Mouse (Mus musculus): ENCODE measurements around the gene 4930451I11Rik. TPM values are rescaled to one million over a fixed set of nuclear protein-coding genes. Genes with fewer than 3 reads are reported as not detected.
A peak's percentile ranks its signal among the peaks of the same experiment; 100 is the strongest.

The 4930451I11Rik gene
- polyA plus RNA-seq, 1 experiment from 2014 or later: not detected

DNA sequence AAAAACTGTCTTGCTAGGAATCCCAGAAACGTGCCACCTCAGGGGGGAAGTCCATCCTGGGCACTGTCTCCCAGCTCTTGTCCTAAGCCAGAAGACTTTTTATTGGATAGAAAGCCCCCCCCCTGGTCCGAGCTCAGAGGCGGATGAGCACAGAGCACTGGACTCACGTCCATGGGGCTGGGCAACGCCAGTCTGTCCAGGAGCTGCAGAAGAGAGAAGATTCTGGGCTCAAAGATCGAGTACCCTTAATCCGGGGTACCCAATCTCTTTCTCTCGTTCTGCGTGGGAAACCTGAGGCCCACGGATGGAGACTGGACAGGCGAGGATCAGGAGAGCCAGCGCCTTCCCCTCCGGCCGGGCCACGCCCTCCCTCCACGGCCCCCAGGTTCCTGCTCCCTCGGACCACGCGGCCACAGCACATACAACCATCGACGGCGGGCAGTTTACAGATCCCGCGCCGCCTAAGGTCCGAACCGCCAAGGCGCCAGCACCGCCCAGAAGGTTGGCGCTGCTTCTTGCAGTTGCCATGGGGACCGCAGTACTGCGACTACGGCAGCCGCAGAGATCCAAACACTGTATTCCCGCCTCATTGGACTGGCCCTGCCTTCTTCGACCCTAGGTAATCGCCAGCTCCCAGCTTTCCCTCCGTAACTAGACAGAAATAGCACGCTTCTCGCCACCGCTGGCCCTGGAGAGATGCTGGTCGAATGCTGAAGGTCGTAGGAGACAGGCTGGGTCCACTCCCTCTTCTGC, 22.6 kb downstream of the 4930451I11Rik start:
- peak; percentile 92 for ATAC-seq (ENCODE audit: low read depth)

DNA sequence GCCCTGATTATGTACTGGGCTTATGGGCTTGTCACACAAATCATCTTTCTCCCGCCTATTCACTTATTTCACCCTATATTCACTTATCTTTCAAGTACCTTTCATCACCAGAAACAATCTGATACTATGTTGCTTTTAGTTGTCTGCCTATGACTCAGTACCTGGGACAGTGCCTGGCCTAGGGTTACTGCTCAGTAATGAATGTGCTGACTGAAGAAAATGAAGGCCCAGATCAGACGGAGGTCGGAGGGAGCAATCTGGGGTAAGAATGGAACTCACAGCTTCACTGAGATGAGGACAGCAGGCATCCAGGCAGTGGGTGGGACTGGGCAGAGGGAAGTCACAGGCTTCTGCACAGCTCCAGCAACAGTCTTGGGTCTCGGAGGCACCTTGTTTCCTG, 24.0 kb downstream of the 4930451I11Rik start:
- Histone ChIP-seq H3K9me3 (no peaks in the 10 kb centered on the region), H3K36me3 (0 out of 2 replicates have a peak, but pooled peaks cover 10% of the 10 kb centered on the region), H3K9ac (peak overlapping the region; percentile 84), H3K27me3 (no peaks in the 10 kb centered on the region), H3K4me3 (no peak overlapping the region), H3K4me1 (replicated peaks) (peaks cover 23% of the 10 kb centered on the region), H3K27ac (replicated peaks) (0 out of 2 replicates have a peak overlapping the region, but pooled peaks have one; percentile 13), H3K4me2 (peak overlapping the region; percentile 86)
- WGBS: 78% methylated on average over 4 of the region's 4 CpGs
- ATAC-seq (ENCODE audit: low read depth): no peak

More for the DNA sequence above, 22.6 kb downstream of the 4930451I11Rik start:
- under 1% methylated on average over 43 of the region's 43 CpGs for WGBS
- H3K4me2 ChIP-seq: peak overlapping the region; percentile 86
- peaks cover 23% of the 10 kb centered on the region for H3K4me1 ChIP-seq (replicated peaks)
- peak overlapping the region; percentile 76 for H3K27ac ChIP-seq (replicated peaks)
- no peaks in the 10 kb centered on the region for H3K27me3 ChIP-seq
- H3K9ac ChIP-seq: peak overlapping the region; percentile 84
- peak overlapping the region; percentile 71 for H3K4me3 ChIP-seq
- H3K36me3 ChIP-seq: 0 out of 2 replicates have a peak, but pooled peaks cover 3% of the 10 kb centered on the region
- no peaks in the 10 kb centered on the region for H3K9me3 ChIP-seq

GRCm38 (mm10) chr7:126806956-126807355, 24.5 kb downstream of the 4930451I11Rik start:
- no peak overlapping the region for H3K27ac ChIP-seq (replicated peaks)
- H3K9ac ChIP-seq: 0 out of 2 replicates have a peak overlapping the region, but pooled peaks have one; percentile 84
- peaks cover 23% of the 10 kb centered on the region for H3K4me1 ChIP-seq (replicated peaks)
- no peaks in the 10 kb centered on the region for H3K9me3 ChIP-seq
- WGBS: 83% methylated on average over 6 of the region's 6 CpGs
- H3K36me3 ChIP-seq: 0 out of 2 replicates have a peak, but pooled peaks cover 10% of the 10 kb centered on the region
- H3K4me2 ChIP-seq: no peak overlapping the region
- H3K27me3 ChIP-seq: no peaks in the 10 kb centered on the region
- ATAC-seq (ENCODE audit: low read depth): no peak
- no peak overlapping the region for H3K4me3 ChIP-seq

DNA sequence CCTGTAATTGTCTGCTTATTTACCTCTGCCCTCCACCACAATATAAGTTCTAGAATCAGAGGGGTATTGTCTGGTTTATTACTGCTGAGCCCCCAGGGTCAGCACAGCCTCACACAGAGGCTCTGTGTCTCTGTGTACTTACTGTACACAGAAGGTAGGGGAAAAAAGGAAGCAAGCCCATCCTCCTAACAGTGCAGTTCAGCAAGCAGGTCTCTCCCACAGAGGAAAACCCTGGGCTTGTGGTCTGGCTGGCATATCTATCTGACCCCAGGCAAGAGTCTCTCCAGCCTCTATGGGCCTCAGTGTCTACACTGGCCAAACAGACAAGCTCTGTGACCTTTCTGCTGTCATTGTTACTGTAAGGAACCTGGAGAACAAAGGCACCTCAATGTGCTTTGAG, 27.7 kb downstream of the 4930451I11Rik start:
- Histone ChIP-seq H3K27ac (replicated peaks) (no peak overlapping the region), H3K4me1 (replicated peaks) (peaks cover 28% of the 10 kb centered on the region), H3K36me3 (0 out of 2 replicates have a peak, but pooled peaks cover 10% of the 10 kb centered on the region), H3K4me3 (no peak overlapping the region), H3K4me2 (no peak overlapping the region), H3K27me3 (no peaks in the 10 kb centered on the region), H3K9ac (no peak overlapping the region), H3K9me3 (no peaks in the 10 kb centered on the region)
- no peak for ATAC-seq (ENCODE audit: low read depth)

DNA sequence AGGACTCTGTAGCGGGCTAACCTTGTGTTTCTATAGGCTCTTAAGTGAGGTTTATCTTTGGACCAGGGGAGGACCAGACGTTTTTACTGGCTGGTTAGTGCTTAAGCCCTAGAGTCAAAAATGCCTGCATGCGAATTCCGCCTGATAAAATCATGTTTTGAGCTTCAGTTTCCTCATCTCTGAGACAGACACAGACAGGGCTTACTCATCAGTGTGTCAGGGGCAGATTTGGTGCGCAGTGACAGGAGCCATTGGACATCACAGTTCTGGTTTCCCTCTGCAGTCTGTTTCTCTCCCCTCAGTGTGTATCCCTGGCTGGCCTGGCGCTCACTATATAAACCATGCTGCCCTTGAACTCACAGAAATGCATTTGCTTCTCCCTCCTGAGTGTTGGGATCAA, 28.3 kb downstream of the 4930451I11Rik start:
- Histone ChIP-seq H3K36me3 (0 out of 2 replicates have a peak, but pooled peaks cover 10% of the 10 kb centered on the region), H3K4me1 (replicated peaks) (peaks cover 25% of the 10 kb centered on the region), H3K27me3 (no peaks in the 10 kb centered on the region), H3K9ac (no peak overlapping the region), H3K4me2 (no peak overlapping the region), H3K4me3 (no peak overlapping the region), H3K9me3 (no peaks in the 10 kb centered on the region), H3K27ac (replicated peaks) (no peak overlapping the region)
- 92% methylated on average over 6 of the region's 6 CpGs for WGBS
- ATAC-seq (ENCODE audit: low read depth): no peak

- Histone ChIP-seq H3K36me3 (0 out of 2 replicates have a peak, but pooled peaks cover 10% of the 10 kb centered on the region), H3K27ac (replicated peaks) (no peak overlapping the region), H3K27me3 (no peaks in the 10 kb centered on the region), H3K4me2 (no peak overlapping the region), H3K4me1 (replicated peaks) (peaks cover 25% of the 10 kb centered on the region), H3K4me3 (no peak overlapping the region), H3K9ac (no peak overlapping the region), H3K9me3 (no peaks in the 10 kb centered on the region)
- ATAC-seq (ENCODE audit: low read depth): no peak
- WGBS: 88% methylated on average over 11 of the region's 11 CpGs
Observed at GRCm38 (mm10) chr7:126802134-126802889, 29.1 kb downstream of the 4930451I11Rik start.

DNA sequence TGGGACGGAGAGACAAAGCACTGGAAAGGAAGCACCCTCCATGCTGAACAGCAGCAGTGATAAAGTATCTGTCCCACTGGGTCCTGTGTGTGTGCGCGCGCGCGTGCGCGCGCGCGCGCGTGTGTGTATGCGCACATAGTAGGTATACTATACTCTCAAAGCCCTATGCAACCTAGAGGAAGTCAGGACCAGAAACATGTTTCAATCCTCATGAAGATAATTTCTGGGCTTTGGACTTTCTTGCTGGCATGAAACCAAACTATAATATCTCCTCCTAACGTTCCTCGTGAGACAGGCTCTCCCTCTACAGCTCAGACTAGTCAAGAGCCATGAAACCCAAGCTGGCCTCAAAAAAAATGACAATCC, 30.4 kb downstream of the 4930451I11Rik start:
- ATAC-seq (ENCODE audit: low read depth): no peak
- WGBS: 95% methylated on average over 16 of the region's 16 CpGs
- H3K9me3 ChIP-seq: no peaks in the 10 kb centered on the region
- H3K9ac ChIP-seq: no peak overlapping the region
- no peak overlapping the region for H3K4me2 ChIP-seq
- H3K4me1 ChIP-seq (replicated peaks): peaks cover 38% of the 10 kb centered on the region
- H3K4me3 ChIP-seq: no peak overlapping the region
- H3K27me3 ChIP-seq: no peaks in the 10 kb centered on the region
- no peak overlapping the region for H3K27ac ChIP-seq (replicated peaks)
- peaks cover 22% of the 10 kb centered on the region for H3K36me3 ChIP-seq

DNA sequence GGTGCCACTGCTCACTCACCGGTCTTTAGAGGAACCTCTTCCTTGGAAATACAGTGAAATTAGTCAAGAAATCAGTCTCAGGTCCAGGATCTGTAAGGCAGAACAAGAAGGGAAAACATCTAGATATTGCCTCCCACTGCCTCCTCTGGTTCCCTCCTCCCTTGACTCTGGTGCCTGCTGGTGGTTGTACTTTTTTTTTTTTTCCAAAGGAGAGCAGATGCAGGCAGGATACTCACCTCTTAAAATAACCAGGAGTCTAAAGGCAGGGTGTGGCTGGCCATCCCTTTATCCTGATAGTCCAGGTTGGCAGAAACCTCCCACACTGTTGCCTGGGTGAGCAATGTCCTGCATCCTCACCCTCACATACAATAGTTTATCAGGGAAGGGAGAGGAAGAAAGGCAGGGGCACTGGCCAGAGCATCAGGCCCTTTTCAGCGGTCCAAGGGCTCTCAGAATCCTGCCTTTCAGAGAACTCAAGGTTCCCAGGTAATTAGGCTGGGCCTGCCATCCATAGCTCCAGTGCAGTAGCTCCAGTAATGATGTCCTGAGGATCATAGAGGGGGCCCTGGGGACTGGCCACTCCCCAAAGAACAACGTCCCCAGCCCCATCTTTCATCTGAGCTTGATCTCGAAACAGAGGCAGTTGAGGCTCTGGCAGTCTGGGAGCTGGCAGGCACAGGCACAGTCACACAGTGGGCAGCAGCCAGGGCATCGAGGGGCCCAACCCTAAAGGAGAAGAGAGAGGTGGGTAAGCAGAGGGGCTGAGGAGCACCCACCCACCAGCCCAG, 31.0 kb downstream of the 4930451I11Rik start:
- H3K9ac ChIP-seq: peak overlapping the region; percentile 85
- no peak for ATAC-seq (ENCODE audit: low read depth)
- peaks cover 28% of the 10 kb centered on the region for H3K36me3 ChIP-seq
- no peaks in the 10 kb centered on the region for H3K27me3 ChIP-seq
- 36% methylated on average over 5 of the region's 5 CpGs for WGBS
- peak overlapping the region; percentile 96 for H3K27ac ChIP-seq (replicated peaks)
- peak overlapping the region; percentile 87 for H3K4me2 ChIP-seq
- peak overlapping the region; percentile 88 for H3K4me3 ChIP-seq
- H3K4me1 ChIP-seq (replicated peaks): peaks cover 44% of the 10 kb centered on the region
- no peaks in the 10 kb centered on the region for H3K9me3 ChIP-seq

- Histone ChIP-seq H3K27me3 (no peaks in the 10 kb centered on the region), H3K9me3 (no peaks in the 10 kb centered on the region), H3K9ac (peak overlapping the region; percentile 85), H3K4me3 (peak overlapping the region; percentile 88), H3K4me1 (replicated peaks) (peaks cover 44% of the 10 kb centered on the region), H3K4me2 (peak overlapping the region; percentile 87), H3K36me3 (peaks cover 36% of the 10 kb centered on the region), H3K27ac (replicated peaks) (peak overlapping the region; percentile 96)
- 1% methylated on average over 37 of the region's 38 CpGs for WGBS
- ATAC-seq (ENCODE audit: low read depth): peak; percentile 93
Observed at GRCm38 (mm10) chr7:126799468-126800268, 31.8 kb downstream of the 4930451I11Rik start.

- Histone ChIP-seq H3K4me2 (peak overlapping the region; percentile 87), H3K4me1 (replicated peaks) (peaks cover 44% of the 10 kb centered on the region), H3K27me3 (no peaks in the 10 kb centered on the region), H3K4me3 (peak overlapping the region; percentile 88), H3K27ac (replicated peaks) (peak overlapping the region; percentile 96), H3K36me3 (peaks cover 38% of the 10 kb centered on the region), H3K9ac (peak overlapping the region; percentile 93), H3K9me3 (no peaks in the 10 kb centered on the region)
- ATAC-seq (ENCODE audit: low read depth): peak; percentile 96
- 0% methylated on average over 33 of the region's 36 CpGs for WGBS
Observed at GRCm38 (mm10) chr7:126799050-126799467, 32.4 kb downstream of the 4930451I11Rik start.

Measured in neural tube, embryonic 13.5 days (tissue).